Mouse (Mus musculus) lung, embryonic 14.5 days (tissue): ENCODE data around the gene Arf1. TPM values are rescaled to one million over a fixed set of nuclear protein-coding genes. Genes with fewer than 3 reads are reported as not detected.

ENCODE experiments used
- ATAC-seq: fragments of 200-750 bp; cut with Nextera tagmentation; 2 replicates; pipeline ENCODE4 v1.8.0; 2017; ENCODE audit warnings: mild to moderate bottlenecking, moderate TSS enrichment, moderate library complexity; ENCODE audit not compliant: insufficient read depth
- DNase-seq: peaks from one replicate; pipeline ENCODE4 v3.0.0-alpha.2; 2015
- H3K27ac ChIP-seq: fragments of 300-500 bp; sonication (generic); 2 replicates; pipeline ENCODE4 v1.5.1; 2014; ENCODE audit warnings: low read depth, mild to moderate bottlenecking, moderate library complexity
- H3K27me3 ChIP-seq: fragments of 300-500 bp; sonication (generic); 2 replicates; pipeline ENCODE4 v1.6.1; 2014; ENCODE audit warnings: low read length, control low read depth; ENCODE audit not compliant: insufficient read depth
- H3K36me3 ChIP-seq: fragments of 300-500 bp; sonication (generic); 2 replicates; pipeline ENCODE4 v1.6.1; 2014; ENCODE audit warnings: control low read depth; ENCODE audit not compliant: insufficient read depth
- H3K4me1 ChIP-seq: fragments of 300-500 bp; sonication (generic); 2 replicates; pipeline ENCODE4 v1.6.1; 2014; ENCODE audit warnings: antibody characterized with exemption, control low read depth; ENCODE audit not compliant: insufficient read depth
- H3K4me2 ChIP-seq: fragments of 300-500 bp; sonication (generic); 2 replicates; pipeline ENCODE4 v1.6.1; 2014; ENCODE audit warnings: mild to moderate bottlenecking
- H3K4me3 ChIP-seq: fragments of 300-500 bp; sonication (generic); 2 replicates; pipeline ENCODE4 v1.5.1; 2014; ENCODE audit warnings: low read depth, low read length
- H3K9ac ChIP-seq: fragments of 300-500 bp; sonication (generic); 2 replicates; pipeline ENCODE4 v1.6.1; 2014
- H3K9me3 ChIP-seq: fragments of 300-500 bp; sonication (generic); 2 replicates; pipeline ENCODE4 v1.6.1; 2016; ENCODE audit warnings: low read depth, low read length, control low read depth
- CTCF ChIP-seq: IDR thresholded peaks from 2 replicates; pipeline ENCODE4 v1.5.1; 2016; ENCODE audit warnings: antibody characterized with exemption, low read depth
- WGBS: fragments of 180-500 bp; shearing (Covaris S2); extraction: QIAGEN DNeasy Blood & Tissue Kit; methylation state at CpG from one replicate; pipeline ENCODE4 v1.1.7; 2014; 5-methylcytosine and 5-hydroxymethylcytosine counted together
- polyA plus RNA-seq: library from polyadenylated mRNA; unstranded; fragments of >200 nt; fragmentation: Nextera tagmentation; extraction: Ambion mirVana; gene quantifications from 2 replicates; pipeline ENCODE4 v1.2.1, GENCODE M21; 2014

Arf1 gene
- polyA plus RNA-seq, 1 experiment from 2014 or later: 687 TPM

GRCm38 (mm10) chr11:59176475-59176874, 51.6 kb downstream of the Arf1 start:
- Histone ChIP-seq H3K36me3 (no peaks in the 10 kb centered on the region), H3K4me3 (peak overlapping the region; percentile 25), H3K4me2 (peak overlapping the region; percentile 43; the same call in 1 of the 2 replicates), H3K27ac (no peak overlapping the region), H3K9ac (no peak overlapping the region), H3K27me3 (peaks cover 49% of the 10 kb centered on the region), H3K9me3 (no peaks in the 10 kb centered on the region), H3K4me1 (no peaks in the 10 kb centered on the region)
- ATAC-seq (no peak), DNase-seq (peak; percentile 34)
- no peak for TF ChIP-seq CTCF
- 3% methylated on average over 48 of the region's 48 CpGs for WGBS

GRCm38 (mm10) chr11:59174189-59174838, 53.8 kb downstream of the Arf1 start:
- Histone ChIP-seq H3K27me3 (peaks cover 49% of the 10 kb centered on the region), H3K9me3 (no peaks in the 10 kb centered on the region), H3K27ac (no peak overlapping the region), H3K4me2 (no peak overlapping the region), H3K36me3 (no peaks in the 10 kb centered on the region), H3K4me3 (no peak overlapping the region), H3K9ac (no peak overlapping the region), H3K4me1 (no peaks in the 10 kb centered on the region)
- TF ChIP-seq CTCF: no peak
- WGBS: 53% methylated on average over 6 of the region's 6 CpGs
- ATAC-seq (no peak), DNase-seq (no peak)

- WGBS: 65% methylated on average over 4 of the region's 4 CpGs
- Histone ChIP-seq H3K4me2 (no peak overlapping the region), H3K27me3 (peaks cover 15% of the 10 kb centered on the region), H3K9me3 (no peaks in the 10 kb centered on the region), H3K9ac (no peak overlapping the region), H3K36me3 (no peaks in the 10 kb centered on the region), H3K4me1 (no peaks in the 10 kb centered on the region), H3K4me3 (no peak overlapping the region), H3K27ac (no peak overlapping the region)
- TF ChIP-seq CTCF: no peak
- ATAC-seq (no peak), DNase-seq (no peak)
Observed at GRCm38 (mm10) chr11:59170549-59170948, 57.5 kb downstream of the Arf1 start.

GRCm38 (mm10) chr11:59169807-59170206, 58.3 kb downstream of the Arf1 start:
- Histone ChIP-seq H3K4me3 (no peak overlapping the region), H3K27ac (no peak overlapping the region), H3K27me3 (peaks cover 8% of the 10 kb centered on the region), H3K36me3 (no peaks in the 10 kb centered on the region), H3K9me3 (no peaks in the 10 kb centered on the region), H3K4me1 (no peaks in the 10 kb centered on the region), H3K4me2 (no peak overlapping the region), H3K9ac (no peak overlapping the region)
- WGBS: 29% methylated on average over 3 of the region's 3 CpGs
- TF ChIP-seq CTCF: no peak
- ATAC-seq (no peak), DNase-seq (no peak)

GRCm38 (mm10) chr11:59165616-59166241, 62.3 kb downstream of the Arf1 start:
- Histone ChIP-seq H3K36me3 (no peaks in the 10 kb centered on the region), H3K27me3 (no peaks in the 10 kb centered on the region), H3K4me3 (no peak overlapping the region), H3K4me1 (peaks cover 5% of the 10 kb centered on the region), H3K27ac (0 out of 2 replicates have a peak overlapping the region, but pooled peaks have one; percentile 27), H3K4me2 (no peak overlapping the region), H3K9me3 (no peaks in the 10 kb centered on the region), H3K9ac (no peak overlapping the region)
- DNase-seq (peak; percentile 53), ATAC-seq (no peak)
- no peak for TF ChIP-seq CTCF
- WGBS: 38% methylated on average over 2 of the region's 2 CpGs

- 73% methylated on average over 9 of the region's 9 CpGs for WGBS
- Histone ChIP-seq H3K36me3 (no peaks in the 10 kb centered on the region), H3K9me3 (no peaks in the 10 kb centered on the region), H3K27ac (peak overlapping the region; percentile 100), H3K4me2 (peak overlapping the region; percentile 69), H3K27me3 (no peaks in the 10 kb centered on the region), H3K4me1 (peaks cover 5% of the 10 kb centered on the region), H3K9ac (peak overlapping the region; percentile 92), H3K4me3 (peak overlapping the region; percentile 70)
- no peak for TF ChIP-seq CTCF
- DNase-seq (no peak), ATAC-seq (no peak)
Observed at GRCm38 (mm10) chr11:59164384-59164783, 63.7 kb downstream of the Arf1 start.
